8 mouse cellular contexts compared by ENCODE assay signal in the genomic region with DNA sequence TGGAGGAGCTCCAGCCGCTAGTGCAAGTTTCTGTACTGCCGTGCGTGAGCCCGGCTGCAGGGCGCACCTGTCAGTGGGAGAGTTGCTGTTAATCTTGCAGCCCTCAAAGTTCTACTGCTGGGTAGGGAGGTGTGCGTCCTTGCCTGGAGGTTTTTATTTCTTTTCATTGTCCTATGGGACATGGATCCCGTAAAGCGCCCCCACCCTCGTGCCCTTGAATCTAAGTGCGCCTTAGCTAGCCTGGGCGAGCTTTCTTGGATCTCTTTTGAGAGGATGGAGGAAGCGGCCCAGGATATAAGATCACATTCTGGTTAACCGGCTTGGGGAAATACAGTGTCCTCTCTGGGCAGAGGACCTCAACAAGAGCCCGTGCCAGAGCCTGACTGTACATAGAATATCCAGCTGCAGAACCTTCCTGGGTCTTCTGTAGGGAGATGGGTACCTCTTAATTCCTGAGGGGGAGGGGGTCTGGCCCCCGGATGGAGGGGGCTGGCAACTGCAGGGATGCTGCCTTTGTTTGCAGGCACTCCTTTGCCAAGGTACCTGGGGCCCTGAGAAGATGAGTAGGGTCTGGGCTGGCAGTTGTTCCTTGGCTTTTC. TPM values are rescaled to one million over a fixed set of nuclear protein-coding genes. Genes with fewer than 3 reads are reported as not detected.
A peak's percentile ranks its signal among the peaks of the same experiment; 100 is the strongest.
DNase-seq lines count a peak whose midpoint lies in the region; ATAC-seq and TF ChIP-seq lines count a peak whose summit lies in the region.

No protein-coding gene starts in this region.

- POLR2A ChIA-PET in Patski (lab: Charles Lee), result no interaction called here

- H3K4me2 ChIP-seq in heart, embryonic 15.5 days, result peak overlapping the region; percentile 99
- H3K4me2 ChIP-seq in liver, embryonic 11.5 days, result peak overlapping the region; percentile 84
- H3K4me2 ChIP-seq in stomach, embryonic 15.5 days, result peak overlapping the region; percentile 100

- peak; percentile 91 for DNase-seq in heart, adult 11 months
- DNase-seq in heart, adult 9 months (ENCODE audit: low spot score in 2 of 2), result no peak
- no peak for DNase-seq in Patski (ENCODE audit: low read depth, low spot score)
- no peak for DNase-seq in liver, embryonic 11.5 days (ENCODE audit: low spot score)
- no peak for DNase-seq in spleen, postnatal 10 days (ENCODE audit: low spot score in 2 of 2)
- DNase-seq in ovary, postnatal 14 days (ENCODE audit: low spot score), result no peak

- no peak for TF ChIP-seq CTCF in Patski (IDR thresholded peaks at IDR 0.05)

- peak overlapping the region; percentile 66 for H3K4me3 ChIP-seq in heart, embryonic 15.5 days
- H3K4me3 ChIP-seq in liver, embryonic 11.5 days (ENCODE audit: low read depth, low read length), result peak overlapping the region; percentile 48
- H3K4me3 ChIP-seq in stomach, embryonic 15.5 days (replicated peaks), result peak overlapping the region; percentile 57

- CTCF ChIA-PET in Patski (lab: Charles Lee), result interaction anchor here (0.8 to 1.2 kb wide), 4 partner anchors 9 to 153 kb away, joined by 3 to 6 read pairs (median 4); no protein-coding TSS in a partner anchor

- peaks cover 36% of the 10 kb centered on the region for H3K4me1 ChIP-seq in heart, embryonic 15.5 days (replicated peaks)
- peaks cover 17% of the 10 kb centered on the region for H3K4me1 ChIP-seq in liver, embryonic 11.5 days (replicated peaks; ENCODE audit: control insufficient read depth, insufficient read depth, low read length)
- H3K4me1 ChIP-seq in stomach, embryonic 15.5 days, result peaks cover 22% of the 10 kb centered on the region

- ATAC-seq in Patski, result peak; percentile 37
- no peak for ATAC-seq in heart, embryonic 15.5 days (replicated peaks; ENCODE audit: insufficient number of reproducible peaks, insufficient read depth, low FRiP score, low read depth)
- no peak for ATAC-seq in liver, embryonic 11.5 days (replicated peaks; ENCODE audit: low FRiP score)
- ATAC-seq in stomach, embryonic 15.5 days (ENCODE audit: insufficient read depth, low FRiP score, low read depth), result no peak; the same call in 1 of the 2 replicates

- H3K27ac ChIP-seq in heart, embryonic 15.5 days, result no peak overlapping the region
- H3K27ac ChIP-seq in liver, embryonic 11.5 days (ENCODE audit: low read depth, low read length), result no peak overlapping the region
- H3K27ac ChIP-seq in stomach, embryonic 15.5 days, result no peak overlapping the region

- in situ Hi-C loops in Patski (cut with MboI; ENCODE audit: low pct_unique_long_range_greater_than_20kb), result no loop called here

- peaks cover 6% of the 10 kb centered on the region; the same call in 1 of the 2 replicates for H3K36me3 ChIP-seq in heart, embryonic 15.5 days
- H3K36me3 ChIP-seq in liver, embryonic 11.5 days (ENCODE audit: control insufficient read depth, insufficient read depth, low read length), result no peaks in the 10 kb centered on the region; the same call in 1 of the 2 replicates
- peaks cover 6% of the 10 kb centered on the region; the same call in 1 of the 2 replicates for H3K36me3 ChIP-seq in stomach, embryonic 15.5 days

- no peaks in the 10 kb centered on the region for H3K9me3 ChIP-seq in heart, embryonic 15.5 days (replicated peaks)
- H3K9me3 ChIP-seq in liver, embryonic 11.5 days (ENCODE audit: control insufficient read depth, low read length), result no peaks in the 10 kb centered on the region
- H3K9me3 ChIP-seq in stomach, embryonic 15.5 days, result no peaks in the 10 kb centered on the region

- no peaks in the 10 kb centered on the region for H3K27me3 ChIP-seq in Patski
- peaks cover 28% of the 10 kb centered on the region for H3K27me3 ChIP-seq in heart, embryonic 15.5 days
- H3K27me3 ChIP-seq in liver, embryonic 11.5 days (replicated peaks; ENCODE audit: control insufficient read depth, insufficient read depth, low read length), result peaks cover 70% of the 10 kb centered on the region
- peaks cover 13% of the 10 kb centered on the region; the same call in 1 of the 2 replicates for H3K27me3 ChIP-seq in stomach, embryonic 15.5 days (replicated peaks)

- peak overlapping the region; percentile 66 for H3K9ac ChIP-seq in heart, embryonic 15.5 days
- H3K9ac ChIP-seq in liver, embryonic 11.5 days (ENCODE audit: low read depth, low read length), result no peak overlapping the region
- H3K9ac ChIP-seq in stomach, embryonic 15.5 days, result peak overlapping the region; percentile 35

- 1% methylated on average over 15 of the region's 15 CpGs for WGBS in heart, embryonic 15.5 days
- WGBS in liver, embryonic 11.5 days, result 1% methylated on average over 15 of the region's 15 CpGs
- WGBS in stomach, embryonic 15.5 days, result 2% methylated on average over 15 of the region's 15 CpGs

RNA-seq across cellular contexts. Expression of a gene that starts 1.4 kb away (rescaled TPM):
- 0.78 TPM for polyA plus RNA-seq in Patski (2021)
- 0.14 and 0.27 TPM in 2 replicates for polyA plus RNA-seq in heart, embryonic 15.5 days (2015; fragmentation: Nextera tagmentation; extraction: Ambion mirVana)
- 0.07 and 0.09 TPM in 2 replicates for polyA plus RNA-seq in liver, embryonic 11.5 days (2014; fragmentation: Nextera tagmentation; extraction: Ambion mirVana)
- 0.23 and 0.62 TPM in 2 replicates for polyA plus RNA-seq in stomach, embryonic 15.5 days (2015; fragmentation: Nextera tagmentation; extraction: Ambion mirVana)

RNA-seq across cellular contexts. Expression of a gene that starts 22.0 kb away (rescaled TPM):
- 47.0 TPM for polyA plus RNA-seq in Patski (2021)
- 36.4 and 43.1 TPM in 2 replicates for polyA plus RNA-seq in heart, embryonic 15.5 days (2015; fragmentation: Nextera tagmentation; extraction: Ambion mirVana)
- polyA plus RNA-seq in liver, embryonic 11.5 days (2014; fragmentation: Nextera tagmentation; extraction: Ambion mirVana), result 111 and 120 TPM in 2 replicates
- 62.6 and 65.7 TPM in 2 replicates for polyA plus RNA-seq in stomach, embryonic 15.5 days (2015; fragmentation: Nextera tagmentation; extraction: Ambion mirVana)
